Mouse (Mus musculus) cerebellum, postnatal 4 days (tissue): ENCODE data around the gene Epc2.

Experiments used
- DNase-seq, 2 experiments: peaks; one replicate each; pipeline ENCODE4 v3.0.0; 2022; ENCODE audit warnings: low spot score in 2 of 2, mixed read lengths in 1 of 2

Gene Epc2

DNA sequence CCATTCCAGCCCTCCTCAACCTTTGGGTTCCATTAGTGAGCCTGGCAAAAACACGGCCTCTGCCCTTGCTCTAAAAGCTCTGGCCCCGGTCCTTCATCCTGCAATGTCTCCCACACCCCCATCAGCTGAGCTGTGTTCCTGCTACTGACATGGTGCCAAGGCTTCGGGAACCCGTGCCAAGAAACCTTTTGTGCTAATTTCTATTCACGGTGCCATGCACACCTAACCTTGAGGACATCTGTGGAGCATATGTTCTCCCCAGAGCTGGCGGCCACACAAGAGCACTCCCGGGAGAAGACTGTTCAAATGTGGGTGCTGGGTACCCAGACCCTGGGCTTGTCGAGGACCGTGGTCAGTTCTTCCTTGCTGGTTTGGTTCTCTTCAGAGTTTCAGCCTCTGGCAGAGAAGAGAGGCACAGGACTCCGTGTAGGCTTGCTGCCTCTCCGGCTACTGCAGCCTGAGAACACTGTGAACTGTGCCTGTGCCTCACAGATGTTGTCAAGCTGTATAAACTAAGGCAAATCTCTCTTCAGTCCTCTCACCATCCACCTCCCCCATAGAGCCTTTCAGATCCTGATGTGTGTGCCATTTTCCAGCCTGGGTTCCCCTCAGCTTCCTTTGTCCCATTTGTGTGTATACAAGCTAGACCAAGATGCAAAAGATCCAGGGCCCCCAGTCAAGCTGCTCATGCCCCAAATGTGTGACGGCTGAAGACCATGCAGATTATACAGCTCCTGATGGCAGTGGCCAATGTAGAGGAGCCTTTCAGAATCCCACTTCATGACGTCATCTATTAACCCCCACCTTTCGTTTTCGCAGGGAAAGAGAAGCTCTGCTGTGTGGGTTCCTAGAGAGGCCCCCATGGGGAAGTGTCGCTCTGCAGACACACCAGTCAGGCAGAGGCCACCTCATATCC is 118.8 kb downstream of the Epc2 start:
- DNase-seq = peak; percentile 59 to 80

- no peak for DNase-seq
Measured at GRCm38 (mm10) chr2:49570778-49571101, 119.5 kb downstream of the Epc2 start.

DNA sequence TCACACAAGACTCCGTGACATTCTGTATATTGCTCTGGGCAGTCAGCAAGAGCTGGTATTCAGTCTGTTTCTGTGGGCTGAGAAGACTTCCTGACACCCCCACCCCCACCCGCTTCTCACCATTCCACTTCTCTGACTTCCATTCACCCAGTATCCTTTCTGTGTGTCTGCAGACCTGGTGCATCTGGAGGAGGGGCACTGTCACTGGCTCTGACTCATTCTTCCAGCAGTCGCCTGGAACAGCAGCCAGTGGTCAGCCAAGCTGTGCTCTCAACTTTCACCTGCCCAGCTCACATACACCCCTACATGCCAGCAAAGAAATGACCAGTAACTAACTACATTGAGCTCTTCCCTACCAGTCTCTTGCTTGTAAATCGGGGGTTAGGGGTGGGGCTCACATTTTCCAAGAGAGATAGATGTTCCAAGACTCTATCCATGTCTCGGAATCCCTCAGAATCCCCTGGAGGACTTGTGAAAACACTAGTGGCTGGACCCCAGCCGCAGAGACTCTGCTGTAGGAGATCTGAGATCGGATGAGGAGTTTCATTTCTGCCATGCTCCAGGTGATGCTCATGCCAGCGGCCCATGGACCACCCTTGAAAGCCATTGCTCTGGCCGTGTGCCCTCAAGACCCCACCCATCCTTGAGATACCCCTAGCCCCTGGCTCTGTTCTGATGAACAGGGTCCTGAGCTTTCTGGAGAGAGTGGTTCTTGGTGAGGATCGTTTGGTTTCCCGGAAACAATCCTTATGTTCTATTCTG is 120.1 kb downstream of the Epc2 start:
- no peak for DNase-seq

DNA sequence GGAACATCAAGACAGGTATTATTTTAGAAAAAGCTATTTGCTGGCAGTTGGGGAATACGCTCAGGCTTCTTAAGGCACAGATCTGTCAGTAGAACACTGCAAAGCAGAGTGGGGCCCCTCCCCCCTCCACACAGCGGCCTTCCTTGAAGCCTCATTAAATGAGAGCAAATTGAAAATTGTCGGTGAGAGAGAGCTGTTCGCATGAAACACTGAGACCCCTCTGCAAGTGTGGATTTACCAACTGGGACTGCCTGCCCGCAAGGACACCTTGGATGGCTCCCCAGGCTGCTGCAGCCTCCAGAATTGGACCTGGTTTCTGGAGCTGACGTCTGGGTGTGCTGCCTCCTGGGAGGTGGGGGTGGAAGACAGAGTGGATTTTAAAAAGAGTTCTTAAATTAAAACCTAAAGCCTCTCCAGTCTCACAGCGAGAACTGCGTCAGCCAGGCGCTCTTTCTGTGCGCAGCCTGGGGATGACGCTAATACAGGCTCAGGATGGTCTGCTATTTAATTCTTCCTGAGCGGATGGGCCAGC is 120.9 kb downstream of the Epc2 start:
- DNase-seq = no peak

- DNase-seq = no peak
Measured at GRCm38 (mm10) chr2:49572684-49573083, 121.4 kb downstream of the Epc2 start.

DNA sequence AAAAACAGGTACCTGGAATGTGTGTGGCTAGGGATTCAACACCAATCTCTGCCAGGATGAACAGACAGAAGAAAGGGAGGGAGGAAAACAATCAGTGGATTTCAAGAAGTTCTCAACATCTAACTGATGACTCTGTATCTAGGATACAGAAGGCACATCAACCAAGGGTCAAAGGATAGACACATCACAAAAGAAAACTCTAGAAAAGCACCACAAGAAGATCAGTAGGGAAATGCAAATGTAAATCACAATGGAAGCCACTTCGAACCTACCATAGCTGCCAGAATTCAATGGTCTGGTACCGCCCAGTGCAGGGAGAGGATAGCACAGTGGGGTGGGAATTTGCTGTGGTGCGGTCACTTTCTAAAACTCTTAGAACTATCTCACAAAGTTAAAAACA is 122.0 kb downstream of the Epc2 start:
- no peak for DNase-seq

DNA sequence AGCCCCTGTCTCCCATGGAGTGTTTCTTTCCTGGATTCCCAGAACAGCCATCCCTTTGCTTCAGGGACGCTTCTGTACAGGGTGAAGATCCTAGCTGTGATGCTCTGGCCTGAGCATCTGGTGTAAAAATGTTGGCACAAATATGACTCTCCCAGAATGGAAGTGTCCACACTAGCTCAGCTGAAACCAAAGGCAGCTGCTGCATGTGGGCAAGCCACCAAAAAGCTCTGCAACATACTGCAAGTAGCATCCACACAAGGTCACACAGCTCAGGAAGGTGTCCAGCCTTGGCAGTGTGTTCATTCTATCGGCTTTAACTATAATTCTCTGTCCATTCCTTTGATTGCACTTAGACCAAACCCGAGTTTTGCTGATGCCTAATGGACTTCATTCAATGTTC is 129.3 kb downstream of the Epc2 start:
- peak in 1 of 2 experiments; percentile 32 for DNase-seq

DNA sequence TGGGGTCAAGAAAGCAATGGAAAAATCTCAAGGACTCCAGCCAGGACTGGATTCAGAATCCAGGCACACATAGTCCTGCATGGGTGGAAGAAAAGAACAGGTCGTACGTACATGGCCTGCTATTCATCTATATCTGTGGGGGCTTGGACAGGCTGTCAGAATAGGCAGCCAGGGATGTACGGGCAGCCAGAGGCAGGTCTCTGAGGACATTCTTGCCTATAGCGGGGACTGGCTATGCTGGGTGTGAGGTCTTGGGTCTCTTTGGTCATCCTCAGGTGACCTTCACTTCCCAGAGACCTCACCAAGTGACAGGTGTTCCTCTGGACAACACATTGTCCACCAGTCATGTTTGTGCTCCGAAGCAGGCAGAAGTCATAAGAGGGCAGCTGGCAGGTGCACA is 131.3 kb downstream of the Epc2 start:
- no peak for DNase-seq

GRCm38 (mm10) chr2:49583311-49583710 is 132.0 kb downstream of the Epc2 start:
- no peak for DNase-seq

DNA sequence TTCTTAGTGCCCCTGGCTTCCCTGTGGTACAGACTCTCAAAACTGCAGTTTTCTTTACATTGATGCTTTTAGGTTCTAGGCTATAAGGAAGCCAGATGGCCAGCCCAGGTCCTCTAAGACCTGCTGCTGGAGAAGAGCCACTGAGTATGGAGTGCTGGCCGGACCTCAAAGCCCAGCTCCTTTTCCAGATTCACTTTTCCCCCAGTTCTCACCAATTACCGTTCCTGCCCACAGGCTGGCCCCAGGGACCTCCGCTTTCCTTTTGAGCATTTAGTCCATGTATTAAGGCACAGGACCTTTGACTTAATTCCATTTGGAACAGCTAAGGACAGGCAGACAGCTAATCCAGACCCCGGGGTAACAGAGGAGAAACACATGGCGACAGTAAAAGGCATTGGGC is 139.2 kb downstream of the Epc2 start:
- DNase-seq = no peak

DNA sequence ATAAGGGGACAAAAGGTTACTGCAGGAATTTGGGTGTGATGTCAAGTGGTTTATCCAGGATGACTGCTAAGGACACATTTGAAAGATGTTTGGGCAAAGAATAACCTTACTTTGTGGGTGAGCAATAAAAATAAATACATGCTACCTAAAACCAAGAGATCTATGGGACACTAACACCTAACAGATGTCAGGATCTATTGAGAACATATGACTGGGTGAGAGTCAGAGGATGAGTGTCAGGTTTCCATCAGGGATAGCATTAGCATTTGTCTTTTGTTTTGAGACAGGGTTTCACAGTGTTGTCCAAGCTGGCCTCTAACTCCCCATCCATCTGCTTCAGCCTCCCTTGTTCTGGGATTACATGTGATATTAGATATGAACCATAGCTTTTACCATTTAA is 141.6 kb downstream of the Epc2 start:
- DNase-seq = no peak

DNA sequence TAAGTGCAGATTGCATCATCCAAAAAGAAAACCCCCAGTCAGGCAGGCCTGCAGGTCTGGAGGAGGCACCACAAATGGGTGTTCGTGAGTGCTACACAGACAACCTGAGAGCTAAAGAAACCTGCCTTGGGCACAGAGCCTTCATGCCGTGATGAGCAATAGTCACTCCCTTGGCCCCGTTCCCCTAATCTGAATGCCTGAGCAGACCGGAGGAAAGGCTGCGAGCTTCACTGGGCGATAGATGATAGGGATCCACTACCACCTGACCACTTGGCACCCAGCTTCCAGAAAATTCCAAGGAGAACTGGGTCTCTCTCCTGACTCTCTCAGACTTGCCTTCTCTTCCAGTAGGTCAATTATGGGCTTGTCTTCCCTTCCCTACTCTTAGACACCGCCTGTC is 143.6 kb downstream of the Epc2 start:
- peak in 1 of 2 experiments; percentile 21 for DNase-seq

DNA sequence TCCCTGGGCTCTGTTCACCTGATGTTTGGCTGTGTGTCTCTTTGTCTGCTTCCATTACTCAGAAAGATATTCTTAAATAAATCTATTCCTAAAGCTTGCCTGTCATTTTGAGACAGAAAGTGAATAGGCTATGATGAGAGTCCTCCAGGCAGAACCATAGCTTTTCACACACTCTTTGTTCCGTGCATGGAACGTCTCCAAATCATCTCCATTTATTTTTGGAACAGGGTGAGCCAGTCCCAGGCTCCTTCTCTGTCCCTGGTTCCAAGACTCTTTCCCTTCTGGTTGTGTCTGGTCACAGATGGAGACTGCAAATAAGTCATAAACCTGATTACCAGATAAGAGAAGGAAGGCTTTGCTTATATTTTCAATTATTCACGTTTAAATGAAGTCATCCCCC is 145.0 kb downstream of the Epc2 start:
- DNase-seq = no peak

GRCm38 (mm10) chr2:49600021-49600681 is 148.9 kb downstream of the Epc2 start:
- no peak for DNase-seq
